Mouse (Mus musculus) neural tube, embryonic 12.5 days (tissue): ENCODE data around the gene Sfmbt1. TPM values are rescaled to one million over a fixed set of nuclear protein-coding genes. Genes with fewer than 3 reads are reported as not detected.

ENCODE experiments used
- ATAC-seq: fragments of 200-750 bp; cut with Nextera tagmentation; 2 replicates; pipeline ENCODE4 v1.8.0; 2017; ENCODE audit warnings: low read depth, mild to moderate bottlenecking, moderate TSS enrichment, moderate library complexity; ENCODE audit not compliant: low FRiP score
- H3K27ac ChIP-seq: fragments of 300-500 bp; sonication (generic); 2 replicates; pipeline ENCODE4 v1.5.1; 2016
- H3K27me3 ChIP-seq: fragments of 300-500 bp; sonication (generic); replicated peaks from 2 replicates; pipeline ENCODE4 v1.6.1; 2016; ENCODE audit warnings: mild to moderate bottlenecking
- H3K36me3 ChIP-seq: fragments of 300-500 bp; sonication (generic); 2 replicates; pipeline ENCODE4 v1.6.1; 2016; ENCODE audit warnings: mild to moderate bottlenecking
- H3K4me1 ChIP-seq: fragments of 300-500 bp; sonication (generic); 2 replicates; pipeline ENCODE4 v1.6.1; 2016
- H3K4me2 ChIP-seq: fragments of 300-500 bp; sonication (generic); replicated peaks from 2 replicates; pipeline ENCODE4 v1.6.1; 2016; ENCODE audit warnings: mild to moderate bottlenecking
- H3K4me3 ChIP-seq: fragments of 300-500 bp; sonication (generic); 2 replicates; pipeline ENCODE4 v1.5.1; 2016
- H3K9ac ChIP-seq: fragments of 300-500 bp; sonication (generic); 2 replicates; pipeline ENCODE4 v1.6.1; 2016; ENCODE audit warnings: mild to moderate bottlenecking
- H3K9me3 ChIP-seq: fragments of 300-500 bp; sonication (generic); 2 replicates; pipeline ENCODE4 v1.6.1; 2016; ENCODE audit warnings: mild to moderate bottlenecking
- WGBS: fragments of 180-500 bp; shearing (Covaris S2); methylation state at CpG from one replicate; pipeline ENCODE4 v1.1.7; 2016; 5-methylcytosine and 5-hydroxymethylcytosine counted together
- polyA plus RNA-seq: library from polyadenylated mRNA; unstranded; fragments of >200 nt; fragmentation: Nextera tagmentation; extraction: Ambion mirVana; gene quantifications from 2 replicates; pipeline ENCODE4 v1.2.1, GENCODE M21; 2016

Gene Sfmbt1
- polyA plus RNA-seq, 1 experiment from 2014 or later, result 17.7 TPM

DNA sequence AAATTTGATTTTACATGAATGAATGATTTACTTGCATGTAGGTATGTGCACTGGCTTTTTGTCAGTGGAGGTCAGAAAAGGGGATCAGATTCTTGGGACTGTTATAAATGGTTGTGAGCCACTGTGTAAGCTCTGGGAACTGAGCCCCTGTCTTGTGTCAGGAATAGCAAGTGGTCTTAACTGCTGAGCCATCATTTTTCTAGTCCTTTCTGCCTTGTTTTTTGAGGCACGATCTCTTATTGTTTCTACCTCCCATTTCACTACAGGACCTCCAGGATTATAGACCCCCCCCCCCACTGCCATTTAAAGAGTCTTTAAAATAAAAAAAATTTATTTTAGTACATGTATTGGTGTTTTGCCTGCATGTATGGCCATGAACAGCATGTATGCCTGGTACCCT lies 7.2 kb downstream of the Sfmbt1 start:
- Histone ChIP-seq H3K36me3 (no peaks in the 10 kb centered on the region), H3K4me1 (peaks cover 6% of the 10 kb centered on the region; the same call in 1 of the 2 replicates), H3K27ac (no peak overlapping the region), H3K9me3 (no peaks in the 10 kb centered on the region), H3K9ac (no peak overlapping the region), H3K27me3 (no peaks in the 10 kb centered on the region), H3K4me2 (no peak overlapping the region), H3K4me3 (no peak overlapping the region)
- ATAC-seq, result no peak
- 90% methylated on average over 1 of the region's 1 CpGs for WGBS

DNA sequence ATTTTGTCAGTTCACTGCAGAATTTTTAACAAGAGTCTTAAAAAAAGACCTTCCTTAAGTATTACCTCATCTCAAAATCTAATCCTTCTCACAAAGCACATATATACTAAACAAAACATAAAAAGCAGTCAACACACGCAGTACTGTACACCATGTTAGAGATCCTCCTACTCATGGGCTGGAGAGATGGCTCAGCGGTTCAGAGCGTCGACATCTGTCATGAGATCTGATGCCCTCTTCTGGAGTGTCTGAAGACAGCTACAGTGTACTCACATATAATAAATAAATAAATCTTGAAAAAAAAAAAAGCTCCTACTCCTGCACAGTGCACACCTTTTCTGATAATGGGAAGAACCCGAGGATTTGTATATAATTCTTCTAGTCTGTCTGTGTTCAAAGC lies 7.8 kb downstream of the Sfmbt1 start:
- Histone ChIP-seq H3K9me3 (no peaks in the 10 kb centered on the region), H3K4me1 (0 out of 2 replicates have a peak, but pooled peaks cover 3% of the 10 kb centered on the region), H3K27ac (no peak overlapping the region), H3K9ac (no peak overlapping the region), H3K36me3 (no peaks in the 10 kb centered on the region), H3K4me2 (no peak overlapping the region), H3K4me3 (no peak overlapping the region), H3K27me3 (no peaks in the 10 kb centered on the region)
- WGBS, result 87% methylated on average over 5 of the region's 5 CpGs
- ATAC-seq, result no peak

DNA sequence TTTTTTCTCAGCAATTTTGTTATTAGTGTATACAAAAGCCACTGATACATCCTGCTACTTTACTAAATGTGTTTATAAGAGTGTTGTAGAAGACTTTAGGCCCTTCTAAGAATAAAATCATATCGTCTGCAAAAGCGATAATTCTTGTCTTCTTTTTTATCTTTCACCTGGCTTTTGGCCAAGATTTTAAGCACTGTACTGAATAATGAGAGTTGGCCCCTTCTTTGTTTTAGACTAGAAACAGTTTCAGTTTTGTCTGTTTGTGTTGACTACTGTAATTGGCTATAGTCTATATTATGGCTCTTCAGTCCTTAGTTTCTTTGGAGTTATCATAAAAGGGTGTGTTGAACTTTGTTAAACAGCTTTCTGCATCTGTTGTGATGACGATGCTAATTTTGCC lies 17.2 kb downstream of the Sfmbt1 start:
- no peaks in the 10 kb centered on the region for H3K9me3 ChIP-seq
- 94% methylated on average over 3 of the region's 3 CpGs for WGBS
- no peaks in the 10 kb centered on the region for H3K27me3 ChIP-seq
- no peak overlapping the region for H3K27ac ChIP-seq
- H3K9ac ChIP-seq, result no peak overlapping the region
- no peaks in the 10 kb centered on the region for H3K4me1 ChIP-seq
- no peak for ATAC-seq
- H3K4me2 ChIP-seq, result no peak overlapping the region
- H3K36me3 ChIP-seq, result no peaks in the 10 kb centered on the region
- H3K4me3 ChIP-seq, result no peak overlapping the region

DNA sequence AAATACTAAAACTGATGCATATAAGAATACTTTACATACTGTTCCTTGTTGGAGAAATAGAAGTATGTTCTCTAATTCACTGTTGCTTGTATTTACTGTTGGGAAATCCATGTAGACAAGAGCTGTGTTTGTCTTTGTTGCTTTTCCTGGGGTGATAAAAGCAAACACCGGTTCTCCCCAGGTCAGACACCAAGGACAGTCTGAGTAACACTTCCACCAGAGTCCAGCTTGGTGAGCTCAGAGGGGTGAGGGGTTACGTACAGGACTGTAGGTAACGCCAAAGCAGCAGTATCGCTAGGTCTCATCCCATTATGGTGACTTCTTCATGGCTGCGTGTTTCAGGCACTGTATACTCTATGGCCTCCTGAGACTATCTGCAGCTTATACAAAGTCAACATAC lies 20.0 kb downstream of the Sfmbt1 start:
- no peaks in the 10 kb centered on the region for H3K27me3 ChIP-seq
- no peaks in the 10 kb centered on the region for H3K36me3 ChIP-seq
- no peak for ATAC-seq
- no peak overlapping the region for H3K9ac ChIP-seq
- H3K4me3 ChIP-seq, result no peak overlapping the region
- H3K9me3 ChIP-seq, result no peaks in the 10 kb centered on the region
- no peak overlapping the region for H3K27ac ChIP-seq
- no peak overlapping the region for H3K4me2 ChIP-seq
- H3K4me1 ChIP-seq, result no peaks in the 10 kb centered on the region
- WGBS, result 97% methylated on average over 5 of the region's 5 CpGs

DNA sequence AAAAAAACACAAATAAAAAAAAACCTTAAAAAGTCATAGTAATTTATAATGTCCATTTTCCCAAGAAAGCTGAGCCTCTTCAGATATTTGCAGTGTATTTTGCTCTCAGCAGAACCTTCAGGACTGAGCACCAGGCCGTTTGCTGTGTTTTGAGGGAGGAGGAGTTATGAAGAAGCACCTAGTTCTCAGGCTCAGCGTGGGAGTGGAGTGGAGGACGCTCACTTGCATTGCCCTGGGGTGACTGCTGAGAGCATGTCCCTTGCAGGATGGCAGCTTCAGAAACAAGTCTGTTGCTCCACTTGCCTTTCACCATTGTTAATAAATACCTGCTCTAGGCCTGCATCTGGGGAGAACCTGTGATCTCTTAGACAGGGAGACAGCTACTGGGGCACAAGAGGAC lies 21.2 kb downstream of the Sfmbt1 start:
- H3K27ac ChIP-seq, result no peak overlapping the region
- 84% methylated on average over 3 of the region's 3 CpGs for WGBS
- no peak overlapping the region for H3K4me3 ChIP-seq
- H3K4me1 ChIP-seq, result no peaks in the 10 kb centered on the region
- H3K9me3 ChIP-seq, result no peaks in the 10 kb centered on the region
- H3K9ac ChIP-seq, result no peak overlapping the region
- no peaks in the 10 kb centered on the region for H3K36me3 ChIP-seq
- H3K27me3 ChIP-seq, result no peaks in the 10 kb centered on the region
- no peak overlapping the region for H3K4me2 ChIP-seq
- no peak for ATAC-seq

DNA sequence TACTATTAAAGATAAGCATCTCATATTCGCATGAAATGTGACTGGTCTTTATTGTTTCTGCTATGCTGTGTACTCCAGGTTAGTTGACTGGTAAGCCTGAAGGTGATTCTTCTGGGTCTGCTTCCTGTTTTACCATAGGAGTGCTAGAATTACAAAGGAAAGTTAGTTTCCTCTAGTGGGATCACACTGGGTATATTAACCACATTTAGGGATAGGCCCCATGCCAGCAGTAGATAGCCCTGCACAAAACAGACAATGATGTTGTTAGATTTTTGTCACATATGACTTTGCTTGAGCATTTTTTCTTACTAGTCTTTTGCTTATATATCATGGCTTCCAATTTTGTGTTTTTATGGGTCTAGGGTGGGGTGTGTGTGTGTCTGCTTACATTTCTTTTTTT lies 21.8 kb downstream of the Sfmbt1 start:
- WGBS, result 97% methylated on average over 1 of the region's 1 CpGs
- no peaks in the 10 kb centered on the region for H3K4me1 ChIP-seq
- no peaks in the 10 kb centered on the region for H3K9me3 ChIP-seq
- no peaks in the 10 kb centered on the region for H3K27me3 ChIP-seq
- no peak overlapping the region for H3K27ac ChIP-seq
- no peaks in the 10 kb centered on the region for H3K36me3 ChIP-seq
- no peak for ATAC-seq
- H3K4me2 ChIP-seq, result no peak overlapping the region
- H3K9ac ChIP-seq, result no peak overlapping the region
- H3K4me3 ChIP-seq, result no peak overlapping the region

DNA sequence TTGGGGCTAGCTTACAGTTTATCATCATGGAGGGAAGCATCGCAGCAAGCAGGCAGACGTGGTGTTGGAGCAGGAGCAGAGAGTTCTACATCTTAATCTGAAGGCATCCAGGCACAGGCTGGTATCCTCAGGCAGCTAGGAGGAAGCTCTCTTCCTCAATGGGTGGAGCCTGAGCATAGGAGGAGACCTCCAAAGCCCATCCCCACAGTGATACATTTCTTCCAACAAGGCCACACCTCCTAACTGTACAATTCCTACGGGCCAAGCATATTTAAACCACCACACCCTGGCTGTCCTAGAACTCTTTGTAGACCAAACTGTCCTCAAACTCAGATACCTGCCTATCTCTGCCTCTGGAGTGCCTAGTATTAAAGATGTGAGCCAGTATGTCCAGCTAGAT lies 29.2 kb downstream of the Sfmbt1 start:
- 88% methylated on average over 3 of the region's 3 CpGs for WGBS
- Histone ChIP-seq H3K27me3 (no peaks in the 10 kb centered on the region), H3K36me3 (no peaks in the 10 kb centered on the region; the same call in 1 of the 2 replicates), H3K27ac (no peak overlapping the region), H3K9me3 (no peaks in the 10 kb centered on the region), H3K4me3 (no peak overlapping the region), H3K4me2 (no peak overlapping the region), H3K4me1 (no peaks in the 10 kb centered on the region), H3K9ac (no peak overlapping the region)
- ATAC-seq, result no peak

DNA sequence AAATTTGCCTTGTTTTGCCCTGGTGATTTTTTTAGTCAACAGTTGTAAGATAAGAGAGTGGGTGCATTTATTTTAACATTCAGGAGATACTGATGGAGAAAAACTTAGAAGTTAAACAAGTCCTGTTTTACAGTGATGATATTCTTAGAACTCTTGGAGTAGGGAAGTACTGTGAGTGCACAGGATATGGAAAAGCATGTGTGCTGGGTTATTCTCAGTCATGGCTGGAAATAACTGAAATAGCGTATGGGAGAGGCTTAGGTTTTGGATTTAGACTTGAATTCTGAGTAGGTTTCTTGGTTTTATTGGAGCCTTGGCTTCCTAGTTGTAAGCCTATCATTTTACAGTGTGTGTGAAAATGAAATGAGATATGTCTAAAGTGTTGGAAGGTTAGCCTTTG lies 31.5 kb downstream of the Sfmbt1 start:
- ATAC-seq, result no peak
- Histone ChIP-seq H3K9ac (no peak overlapping the region), H3K4me1 (no peaks in the 10 kb centered on the region), H3K36me3 (no peaks in the 10 kb centered on the region; the same call in 1 of the 2 replicates), H3K4me2 (no peak overlapping the region), H3K9me3 (no peaks in the 10 kb centered on the region), H3K27ac (no peak overlapping the region), H3K27me3 (no peaks in the 10 kb centered on the region), H3K4me3 (no peak overlapping the region)
- 98% methylated on average over 1 of the region's 1 CpGs for WGBS

DNA sequence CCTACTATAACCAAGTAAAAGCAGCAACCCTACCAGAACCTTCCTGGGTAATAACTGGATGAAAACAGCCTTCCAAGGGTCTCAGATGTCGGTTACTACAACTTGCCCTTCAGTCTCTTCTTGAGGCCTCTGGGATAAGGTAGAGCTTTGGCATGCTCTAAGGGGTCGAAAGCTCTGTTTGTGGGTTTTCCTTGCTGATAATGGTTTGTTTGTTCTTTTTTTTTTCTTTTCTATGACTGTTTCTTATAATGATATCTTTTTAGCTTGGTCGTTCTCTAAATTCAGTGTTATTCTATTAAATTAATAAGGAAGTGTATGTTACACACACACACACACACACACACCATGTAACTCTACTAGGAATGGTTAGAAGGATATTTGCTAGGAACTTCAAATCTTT lies 42.6 kb downstream of the Sfmbt1 start:
- Histone ChIP-seq H3K4me3 (no peak overlapping the region), H3K9me3 (no peaks in the 10 kb centered on the region), H3K27ac (no peak overlapping the region), H3K27me3 (no peaks in the 10 kb centered on the region), H3K4me2 (no peak overlapping the region), H3K9ac (no peak overlapping the region), H3K36me3 (no peaks in the 10 kb centered on the region), H3K4me1 (no peaks in the 10 kb centered on the region)
- WGBS, result 90% methylated on average over 3 of the region's 3 CpGs
- ATAC-seq, result no peak

DNA sequence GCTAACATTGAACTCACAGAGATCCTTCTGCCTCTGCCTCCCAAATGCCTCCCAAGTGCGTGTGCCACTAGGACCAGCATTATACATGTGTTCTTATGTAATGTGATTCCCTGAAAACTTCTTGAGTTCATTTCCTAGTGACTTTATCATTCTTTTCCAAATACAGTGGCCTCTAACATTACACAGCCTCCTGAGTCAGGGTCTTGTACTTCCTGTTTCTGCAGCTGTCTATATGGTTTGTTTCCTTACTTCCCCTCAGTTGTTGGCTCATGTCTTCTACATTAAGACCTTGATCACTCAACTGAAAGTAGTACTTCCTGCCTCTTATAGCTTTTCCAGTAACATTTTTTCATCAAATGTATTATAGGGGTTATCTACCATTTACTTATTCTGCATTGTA lies 46.6 kb downstream of the Sfmbt1 start:
- Histone ChIP-seq H3K9ac (no peak overlapping the region), H3K27me3 (no peaks in the 10 kb centered on the region), H3K4me1 (no peaks in the 10 kb centered on the region), H3K27ac (no peak overlapping the region), H3K4me2 (no peak overlapping the region), H3K4me3 (no peak overlapping the region), H3K36me3 (no peaks in the 10 kb centered on the region), H3K9me3 (no peaks in the 10 kb centered on the region)
- ATAC-seq, result no peak
- 98% methylated on average over 1 of the region's 1 CpGs for WGBS

DNA sequence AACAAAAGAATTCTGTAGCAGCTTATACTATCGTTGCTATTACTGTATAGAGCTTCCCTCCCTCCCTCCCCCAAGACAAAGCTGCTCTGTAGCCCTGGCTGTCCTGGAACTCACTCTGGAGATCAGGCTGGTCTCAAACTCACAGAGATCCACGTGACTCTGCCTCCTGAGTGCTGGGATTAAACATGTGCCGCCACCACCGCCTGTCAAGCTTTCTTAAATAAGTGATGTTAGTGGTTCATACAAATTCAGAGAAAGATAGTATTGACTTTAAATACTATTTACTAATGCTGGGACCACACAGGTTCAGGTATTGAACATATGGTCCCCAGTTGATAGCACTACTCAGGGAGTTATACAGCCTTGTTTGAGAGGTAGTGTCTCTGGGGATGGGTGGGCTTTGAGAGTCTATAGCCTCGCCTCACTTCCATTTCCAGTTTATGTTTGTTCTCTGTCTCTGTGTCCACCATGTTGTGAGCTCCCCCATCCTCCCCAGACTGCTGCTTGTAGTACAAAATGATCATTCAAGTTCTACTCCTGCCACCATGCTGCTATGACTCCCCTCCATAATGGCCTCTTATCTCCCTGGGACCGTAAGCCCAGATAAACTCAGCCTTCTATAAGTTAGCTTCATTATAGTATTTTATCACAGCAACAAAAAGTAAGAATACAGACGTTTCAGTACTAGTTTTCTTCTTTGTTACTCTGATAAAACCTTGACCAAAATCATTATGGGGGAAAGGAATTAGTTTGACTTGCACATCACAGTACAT lies 47.7 kb downstream of the Sfmbt1 start:
- no peaks in the 10 kb centered on the region for H3K27me3 ChIP-seq
- H3K36me3 ChIP-seq, result no peaks in the 10 kb centered on the region
- no peaks in the 10 kb centered on the region for H3K9me3 ChIP-seq
- H3K27ac ChIP-seq, result no peak overlapping the region
- H3K4me1 ChIP-seq, result no peaks in the 10 kb centered on the region
- WGBS, result 91% methylated on average over 7 of the region's 7 CpGs
- H3K4me3 ChIP-seq, result no peak overlapping the region
- H3K4me2 ChIP-seq, result no peak overlapping the region
- ATAC-seq, result no peak
- H3K9ac ChIP-seq, result no peak overlapping the region

DNA sequence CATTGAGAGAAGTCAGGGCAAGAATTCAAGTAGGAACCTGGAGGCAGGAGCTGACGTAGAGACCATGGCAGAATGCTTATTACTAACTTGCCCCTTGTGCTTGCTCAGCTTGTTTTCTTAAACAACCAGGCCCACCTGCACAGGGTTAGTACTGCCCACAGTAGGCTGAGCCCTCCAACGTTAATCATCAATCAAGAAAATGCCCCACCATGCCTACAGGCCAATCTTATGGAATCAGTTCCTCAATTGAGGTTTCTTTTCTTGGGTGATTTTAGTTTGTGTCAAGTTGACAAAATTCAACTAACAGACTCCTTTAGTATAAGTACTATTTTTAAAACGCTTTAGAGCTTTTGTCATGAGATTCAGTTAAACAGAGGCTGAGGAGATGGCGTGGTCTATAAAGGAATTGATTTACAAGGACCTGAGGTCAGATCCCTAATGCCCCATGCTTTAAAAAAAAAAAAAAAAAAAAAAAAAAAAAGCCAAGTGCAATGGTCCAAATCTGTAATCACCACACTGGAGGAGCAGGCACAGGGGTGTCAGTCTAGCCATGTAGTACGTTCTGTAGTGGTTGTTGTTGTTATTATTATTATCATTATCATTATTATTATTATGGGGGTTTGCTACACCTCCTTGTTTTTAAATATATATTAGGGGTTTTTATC lies 48.4 kb downstream of the Sfmbt1 start:
- no peak overlapping the region for H3K4me3 ChIP-seq
- H3K4me1 ChIP-seq, result no peaks in the 10 kb centered on the region
- 68% methylated on average over 5 of the region's 5 CpGs for WGBS
- no peak overlapping the region for H3K27ac ChIP-seq
- ATAC-seq, result no peak
- H3K4me2 ChIP-seq, result no peak overlapping the region
- no peaks in the 10 kb centered on the region for H3K27me3 ChIP-seq
- no peak overlapping the region for H3K9ac ChIP-seq
- no peaks in the 10 kb centered on the region for H3K9me3 ChIP-seq
- peaks cover 3% of the 10 kb centered on the region; the same call in 1 of the 2 replicates for H3K36me3 ChIP-seq

DNA sequence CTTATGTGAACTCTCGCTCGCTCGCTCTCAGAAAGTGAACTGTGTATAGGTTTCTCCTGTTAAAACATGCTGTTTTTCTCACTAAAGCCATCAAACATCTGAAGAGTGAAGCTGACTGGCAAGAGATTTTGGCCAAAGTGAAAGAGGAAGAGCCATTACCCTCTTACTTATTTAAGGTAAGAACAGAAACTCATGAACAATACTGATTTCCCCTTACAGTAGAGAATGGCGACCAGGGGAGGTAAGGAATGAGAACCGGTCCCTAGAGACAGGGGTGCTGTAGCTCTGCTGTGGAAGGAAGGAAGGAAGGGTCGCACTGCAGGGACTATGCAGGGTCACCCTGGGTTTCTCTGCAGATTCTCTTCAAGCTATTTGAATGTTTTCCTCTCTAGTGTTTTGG lies 70.0 kb downstream of the Sfmbt1 start:
- Histone ChIP-seq H3K36me3 (peaks cover 24% of the 10 kb centered on the region; the same call in 1 of the 2 replicates), H3K27ac (no peak overlapping the region), H3K4me3 (no peak overlapping the region), H3K4me1 (no peaks in the 10 kb centered on the region), H3K9me3 (no peaks in the 10 kb centered on the region), H3K9ac (no peak overlapping the region), H3K27me3 (no peaks in the 10 kb centered on the region), H3K4me2 (no peak overlapping the region)
- ATAC-seq, result no peak
- WGBS, result 95% methylated on average over 6 of the region's 6 CpGs
